Mouse (Mus musculus) macrophage (primary cell): ENCODE results near the gene Taar2. TPM values are rescaled to one million over a fixed set of nuclear protein-coding genes. Genes with fewer than 3 reads are reported as not detected.

ENCODE experiments used
- H3K27ac ChIP-seq: fragments of 350-480 bp; formaldehyde crosslinking; 2 replicates; pipeline ENCODE4 v1.9.0; 2021
- H3K36me3 ChIP-seq: fragments of 350-480 bp; formaldehyde crosslinking; 2 replicates; pipeline ENCODE4 v1.9.0; 2021; ENCODE audit errors: inconsistent target
- H3K4me3 ChIP-seq: fragments of 350-480 bp; formaldehyde crosslinking; 2 replicates; pipeline ENCODE4 v1.9.0; 2021; ENCODE audit errors: inconsistent target
- H3K79me2 ChIP-seq: fragments of 350-480 bp; formaldehyde crosslinking; 2 replicates; pipeline ENCODE4 v1.9.0; 2021; ENCODE audit errors: inconsistent target
- WGBS: methylation state at CpG from one replicate; pipeline ENCODE4 v1.1.7; 2026; ENCODE audit warnings: inconsistent platforms; ENCODE audit not compliant: missing documents; 5-methylcytosine and 5-hydroxymethylcytosine counted together
- polyA plus RNA-seq: library from polyadenylated mRNA; stranded (reverse); fragments of 250-400 nt; gene quantifications from 3 replicates; pipeline ENCODE4 v1.2.4, GENCODE M21; 2018; ENCODE audit warnings: inconsistent platforms
- total RNA-seq, 78 experiments: library from RNA; depleted of rRNA; stranded (reverse); fragments of 250-400 nt; gene quantifications; 1 replicate in 9 of 78; 2 replicates in 24 of 78; 3 replicates in 43 of 78; 4 replicates in 2 of 78; pipeline ENCODE4 v1.2.4; 2018; ENCODE audit warnings: inconsistent platforms in 56 of 78

The Taar2 gene
- not detected for total RNA-seq (2018; cell fraction: chromatin; rRNA removed)
- not detected for total RNA-seq (2018; cell fraction: cytosol; rRNA removed)
- not detected for total RNA-seq (2018; cell fraction: nucleus; rRNA removed)
- not detected in 3 replicates for polyA plus RNA-seq

GRCm38 (mm10) chr10:23938312-23938711 is at the start of gene Taar2:
Taar2 (plus strand) TSS chr10:23938572.
- no peak within 1 kb of the TSS for H3K4me3 ChIP-seq
- no peaks in the 10 kb centered on the region for H3K36me3 ChIP-seq
- WGBS: 87% methylated on average over 6 of the region's 6 CpGs
- no peak within 1 kb of the TSS for H3K27ac ChIP-seq
- no peaks in the 10 kb centered on the region for H3K79me2 ChIP-seq

GRCm38 (mm10) chr10:23892987-23893386 is 45.4 kb upstream of the Taar2 start:
- WGBS: 94% methylated on average over 1 of the region's 1 CpGs
- Histone ChIP-seq H3K27ac (no peak overlapping the region), H3K4me3 (no peak overlapping the region), H3K79me2 (no peaks in the 10 kb centered on the region), H3K36me3 (no peaks in the 10 kb centered on the region)

- WGBS: 43% methylated on average over 21 of the region's 21 CpGs
- no peak within 1 kb of the TSS for H3K4me3 ChIP-seq
- no peak within 1 kb of the TSS for H3K27ac ChIP-seq
- H3K36me3 ChIP-seq: no peaks in the 10 kb centered on the region
- no peaks in the 10 kb centered on the region for H3K79me2 ChIP-seq
Observed at GRCm38 (mm10) chr10:23894601-23895349, 43.6 kb upstream of the Taar2 start, which contains the start of gene Vnn1. Vnn1 (plus strand) TSS chr10:23894688.

- 64% methylated on average over 7 of the region's 7 CpGs for WGBS
- H3K36me3 ChIP-seq: no peaks in the 10 kb centered on the region
- H3K79me2 ChIP-seq: no peaks in the 10 kb centered on the region
- no peak overlapping the region for H3K27ac ChIP-seq
- H3K4me3 ChIP-seq: no peak overlapping the region
Observed at GRCm38 (mm10) chr10:23895376-23895775, 43.0 kb upstream of the Taar2 start.

GRCm38 (mm10) chr10:23901119-23901518 is 37.3 kb upstream of the Taar2 start:
- Histone ChIP-seq H3K79me2 (no peaks in the 10 kb centered on the region), H3K4me3 (no peak overlapping the region), H3K27ac (no peak overlapping the region), H3K36me3 (no peaks in the 10 kb centered on the region)
- 93% methylated on average over 3 of the region's 3 CpGs for WGBS

DNA sequence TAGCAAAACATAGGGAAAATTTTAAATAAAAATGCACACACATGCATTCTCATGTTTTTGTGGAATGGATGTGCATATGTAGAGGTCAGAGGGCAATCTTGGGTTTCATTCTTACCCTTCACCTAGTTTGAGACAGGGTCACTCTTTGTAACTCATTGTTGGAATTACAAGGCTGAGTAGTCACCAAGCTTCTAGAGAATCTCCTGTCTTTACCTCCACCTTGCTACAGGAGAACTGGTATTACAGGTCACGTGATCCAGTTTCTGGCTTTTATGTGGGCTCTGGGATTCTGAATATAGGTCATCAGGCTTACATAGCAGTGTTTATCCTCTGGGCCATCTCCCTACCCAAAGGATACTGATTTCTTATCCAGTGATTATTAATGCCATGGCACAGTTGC is 32.7 kb upstream of the Taar2 start:
- Histone ChIP-seq H3K36me3 (no peaks in the 10 kb centered on the region), H3K4me3 (no peak overlapping the region), H3K79me2 (no peaks in the 10 kb centered on the region), H3K27ac (no peak overlapping the region)
- whole genome bisulfite sequencing: 90% methylated on average over 1 of the region's 1 CpGs

DNA sequence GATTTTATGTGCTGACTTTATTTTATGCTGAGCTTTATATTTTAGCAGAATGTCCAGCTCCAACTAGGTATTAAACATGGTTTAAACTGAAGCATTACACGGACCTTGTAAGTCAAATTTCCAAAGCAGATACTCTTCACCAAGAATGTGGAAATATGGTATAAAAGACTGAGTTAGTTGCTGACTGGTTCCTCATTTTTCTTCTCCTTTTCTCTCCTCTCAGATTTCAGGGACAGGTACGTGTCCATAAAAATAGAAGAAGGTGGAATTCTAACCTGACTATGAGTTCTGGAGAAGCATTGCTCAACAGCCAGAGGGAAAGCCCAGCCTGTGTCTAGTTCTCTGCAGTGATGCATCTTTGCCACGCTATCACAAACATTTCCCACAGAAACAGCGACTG is 18.3 kb upstream of the Taar2 start, which contains the start of gene Taar1:
Gene Taar1, plus strand, starts transcription at position 301 of the 400 bp plus-strand sequence.
- no peak within 1 kb of the TSS for H3K27ac ChIP-seq
- no peaks in the 10 kb centered on the region for H3K79me2 ChIP-seq
- H3K4me3 ChIP-seq: no peak within 1 kb of the TSS
- no peaks in the 10 kb centered on the region for H3K36me3 ChIP-seq
- WGBS: 81% methylated on average over 4 of the region's 4 CpGs

DNA sequence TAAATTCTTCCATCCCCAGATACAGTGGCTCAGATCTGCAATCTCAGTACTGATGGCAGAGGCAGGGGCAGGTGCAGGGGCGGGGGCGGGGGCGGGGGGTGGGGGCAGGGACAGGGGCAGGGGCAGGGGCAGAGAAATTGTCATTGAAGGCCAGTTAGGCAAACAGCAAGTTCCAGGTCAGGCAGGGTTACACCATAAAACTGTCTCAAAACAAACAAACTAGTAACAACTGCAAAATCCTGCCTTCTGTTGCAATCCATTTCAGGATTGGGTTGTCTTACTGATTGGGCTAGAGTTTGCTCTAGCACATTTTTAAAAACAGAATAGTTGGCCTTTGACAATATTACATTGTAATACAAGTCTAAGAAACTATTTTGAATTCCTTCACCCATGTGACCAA is 15.9 kb upstream of the Taar2 start:
- no peaks in the 10 kb centered on the region for H3K36me3 ChIP-seq
- no peaks in the 10 kb centered on the region for H3K79me2 ChIP-seq
- no peak overlapping the region for H3K4me3 ChIP-seq
- H3K27ac ChIP-seq: no peak overlapping the region
- 88% methylated on average over 3 of the region's 3 CpGs for WGBS

GRCm38 (mm10) chr10:23923941-23924340 is 14.4 kb upstream of the Taar2 start:
- H3K4me3 ChIP-seq: no peak overlapping the region
- H3K79me2 ChIP-seq: no peaks in the 10 kb centered on the region
- WGBS: 85% methylated on average over 2 of the region's 2 CpGs
- H3K27ac ChIP-seq: no peak overlapping the region
- H3K36me3 ChIP-seq: no peaks in the 10 kb centered on the region

GRCm38 (mm10) chr10:23937613-23938012 is 759 bp upstream of the Taar2 start:
- 56% methylated on average over 4 of the region's 4 CpGs for WGBS
- no peaks in the 10 kb centered on the region for H3K79me2 ChIP-seq
- H3K36me3 ChIP-seq: no peaks in the 10 kb centered on the region
- no peak overlapping the region for H3K4me3 ChIP-seq
- no peak overlapping the region for H3K27ac ChIP-seq

DNA sequence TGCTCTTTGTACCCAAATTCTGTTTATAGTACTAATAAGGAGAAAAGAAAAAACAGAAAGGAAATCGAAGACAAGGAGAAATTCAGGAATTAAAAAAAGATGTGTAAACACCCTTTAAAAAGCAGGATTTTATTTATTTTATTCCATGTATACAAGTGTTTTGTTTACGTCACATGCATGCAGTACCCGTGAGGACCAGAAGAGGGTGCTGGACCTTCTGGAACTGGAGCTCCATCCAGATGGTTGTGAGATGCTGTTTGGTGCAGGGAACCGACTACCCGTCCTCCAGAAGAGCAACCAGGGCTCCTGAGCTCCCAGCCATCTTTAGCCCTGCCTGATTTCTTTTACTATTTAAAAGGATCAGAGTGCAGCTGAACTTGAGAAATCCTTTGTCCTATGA is 4.1 kb downstream of the Taar2 start:
- WGBS: 81% methylated on average over 5 of the region's 5 CpGs
- Histone ChIP-seq H3K4me3 (no peak overlapping the region), H3K36me3 (no peaks in the 10 kb centered on the region), H3K27ac (no peak overlapping the region), H3K79me2 (no peaks in the 10 kb centered on the region)

GRCm38 (mm10) chr10:23948026-23948425 is 9.7 kb downstream of the Taar2 start:
- H3K27ac ChIP-seq: no peak overlapping the region
- H3K79me2 ChIP-seq: no peaks in the 10 kb centered on the region
- H3K4me3 ChIP-seq: no peak overlapping the region
- no peaks in the 10 kb centered on the region for H3K36me3 ChIP-seq
- 52% methylated on average over 7 of the region's 7 CpGs for WGBS

GRCm38 (mm10) chr10:23949508-23950005 is 11.2 kb downstream of the Taar2 start, which contains the start of gene Taar3:
Taar3 (plus strand) TSS chr10:23949558.
- 92% methylated on average over 16 of the region's 16 CpGs for WGBS
- no peak within 1 kb of the TSS for H3K4me3 ChIP-seq
- no peak within 1 kb of the TSS for H3K27ac ChIP-seq
- H3K79me2 ChIP-seq: no peaks in the 10 kb centered on the region
- no peaks in the 10 kb centered on the region for H3K36me3 ChIP-seq

DNA sequence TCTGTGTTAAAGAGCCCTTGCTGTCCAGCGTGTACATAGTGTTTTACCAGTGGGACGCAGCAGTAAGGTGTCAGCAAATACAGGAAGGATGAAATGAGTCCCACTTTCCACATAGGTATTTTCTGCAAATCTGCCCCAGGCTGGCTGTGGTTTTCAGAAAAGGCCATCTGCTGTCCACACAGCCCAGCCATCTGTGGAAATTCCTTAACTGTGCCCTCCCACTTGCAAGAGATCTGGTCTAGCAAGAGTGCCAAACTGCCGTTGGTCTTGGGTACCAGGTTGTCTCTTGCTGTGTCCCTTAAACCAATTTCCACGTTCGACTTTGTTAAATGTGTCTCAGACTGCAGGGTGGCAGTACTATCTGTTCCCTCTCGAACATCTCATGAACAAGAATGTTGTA is 13.3 kb downstream of the Taar2 start:
- Histone ChIP-seq H3K4me3 (no peak overlapping the region), H3K27ac (no peak overlapping the region), H3K36me3 (no peaks in the 10 kb centered on the region), H3K79me2 (no peaks in the 10 kb centered on the region)
- WGBS: 87% methylated on average over 6 of the region's 6 CpGs

GRCm38 (mm10) chr10:23959071-23959470 is 20.7 kb downstream of the Taar2 start:
- H3K27ac ChIP-seq: no peak overlapping the region
- no peaks in the 10 kb centered on the region for H3K79me2 ChIP-seq
- 89% methylated on average over 3 of the region's 3 CpGs for WGBS
- no peaks in the 10 kb centered on the region for H3K36me3 ChIP-seq
- H3K4me3 ChIP-seq: no peak overlapping the region
